Mouse (Mus musculus): ENCODE measurements around the gene Erp27.

GRCm38 (mm10) chr6:136883431-136883915 is 38.5 kb downstream of the Erp27 start:
- TF ChIP-seq EP300 (IDR thresholded peaks at IDR 0.05; ENCODE audit: low read length), result no peak
- TF ChIP-seq CTCF (conservative IDR thresholded peaks at IDR 0.05 in 1 of 2, IDR thresholded peaks at IDR 0.05 in 1 of 2; ENCODE audit: low read depth in 2 of 2, low read length in 2 of 2), result no peak
- TF ChIP-seq TBP (conservative IDR thresholded peaks at IDR 0.05; ENCODE audit: low read depth, low read length), result no peak
- TF ChIP-seq PAX5 (IDR thresholded peaks at IDR 0.05; ENCODE audit: low read length), result no peak

Data from CH12.LX (cell line).